Mouse (Mus musculus) thymus, postnatal 25 days (tissue): ENCODE measurements around the gene Slc16a5.

Experiments used
- DNase-seq: peaks from one replicate; pipeline ENCODE4 v3.0.0; 2022

The Slc16a5 gene

DNA sequence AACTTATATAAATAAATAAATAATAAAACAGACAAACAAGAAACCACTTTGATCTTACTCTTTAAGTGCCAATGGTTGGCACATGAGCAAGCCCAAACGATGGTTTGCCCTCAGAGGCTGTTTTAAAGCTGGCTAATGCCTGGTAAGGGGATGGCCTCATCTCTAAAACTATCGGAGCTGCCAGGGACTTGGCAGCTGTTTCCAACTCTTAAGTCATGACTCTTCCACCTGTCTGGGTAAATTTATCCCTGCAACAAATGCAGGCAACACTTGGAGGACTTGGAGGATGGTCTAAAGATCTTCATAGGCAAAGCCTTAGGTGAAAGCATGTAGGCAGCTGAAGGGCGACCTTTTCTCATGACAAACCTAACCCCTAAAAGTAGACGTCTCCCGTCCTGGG, 54.7 kb downstream of the Slc16a5 start:
- no peak for DNase-seq

DNA sequence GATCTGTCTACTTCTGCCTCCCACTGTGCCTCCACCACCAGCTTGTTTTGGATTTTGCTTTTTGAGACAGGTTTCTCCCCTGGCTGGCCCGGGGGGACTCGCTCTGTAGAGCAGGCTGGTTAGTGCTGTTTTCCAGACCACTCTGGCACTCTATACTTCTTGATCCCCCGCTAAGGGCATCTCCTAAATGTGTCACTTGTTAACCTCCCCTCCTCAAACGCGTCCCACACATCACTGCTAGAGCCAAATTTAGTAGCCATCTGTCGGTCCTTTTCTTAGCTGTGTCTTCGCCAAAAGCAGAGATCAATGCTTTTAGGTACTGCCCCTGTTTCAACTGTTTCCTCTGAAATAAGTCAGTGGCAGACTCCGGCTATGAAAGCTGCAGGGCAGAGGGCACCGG, 56.4 kb downstream of the Slc16a5 start:
- DNase-seq: no peak

DNA sequence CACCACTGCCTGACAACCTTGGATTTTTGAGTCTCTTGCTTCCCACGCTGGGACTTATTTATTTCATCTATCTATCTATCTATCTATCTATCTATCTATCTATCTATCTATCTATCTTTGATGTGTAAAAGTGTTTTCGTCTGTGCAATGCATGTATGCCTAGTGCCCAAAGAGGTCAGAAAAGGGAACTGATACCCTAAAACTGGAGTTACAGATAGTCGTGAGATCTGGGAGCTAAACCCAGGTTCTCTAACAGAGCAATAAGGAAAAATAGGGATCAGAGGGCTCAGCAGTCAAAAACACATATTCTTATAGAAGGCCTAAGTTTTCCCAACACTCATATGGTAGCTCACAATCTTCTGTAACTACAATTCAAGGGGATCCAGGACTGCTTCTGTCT, 57.3 kb downstream of the Slc16a5 start:
- DNase-seq: no peak

DNA sequence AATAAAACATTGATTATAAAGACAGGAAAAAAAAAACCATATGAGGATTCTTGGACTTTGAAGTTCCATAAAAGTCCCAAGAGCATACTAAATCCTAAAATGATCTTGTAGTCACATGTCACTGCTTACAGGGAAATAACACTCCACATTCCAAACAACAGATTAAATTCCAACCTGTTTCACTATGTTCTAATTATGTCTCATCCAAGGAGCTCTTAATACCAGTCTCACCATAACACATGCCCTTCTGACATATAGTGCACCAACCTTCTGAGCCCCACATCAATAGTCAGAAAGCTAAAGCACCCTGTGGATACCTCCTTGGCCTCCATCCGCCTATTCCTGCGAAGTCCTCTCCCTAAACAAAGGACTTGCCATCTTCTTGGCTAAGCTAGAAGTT, 57.9 kb downstream of the Slc16a5 start:
- DNase-seq: no peak

DNA sequence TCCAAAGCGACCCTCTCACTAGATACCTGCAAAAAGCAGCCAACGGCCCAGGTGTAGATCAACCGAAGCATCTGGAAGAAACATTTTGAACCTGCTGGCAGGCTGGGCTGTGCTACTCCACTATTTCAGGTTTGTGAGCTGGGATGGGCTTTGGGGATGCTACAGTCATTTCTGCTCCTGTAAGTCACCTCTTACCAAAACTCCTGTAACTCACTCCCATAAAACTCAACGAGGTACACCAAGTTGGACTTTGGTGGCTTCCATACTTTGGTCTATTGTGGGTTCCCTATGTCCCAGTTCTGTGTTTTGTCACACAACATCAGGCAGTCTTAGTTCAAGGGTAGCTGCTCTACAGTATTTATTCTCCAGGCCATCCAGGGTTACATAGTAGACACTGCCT, 58.8 kb downstream of the Slc16a5 start:
- no peak for DNase-seq

DNA sequence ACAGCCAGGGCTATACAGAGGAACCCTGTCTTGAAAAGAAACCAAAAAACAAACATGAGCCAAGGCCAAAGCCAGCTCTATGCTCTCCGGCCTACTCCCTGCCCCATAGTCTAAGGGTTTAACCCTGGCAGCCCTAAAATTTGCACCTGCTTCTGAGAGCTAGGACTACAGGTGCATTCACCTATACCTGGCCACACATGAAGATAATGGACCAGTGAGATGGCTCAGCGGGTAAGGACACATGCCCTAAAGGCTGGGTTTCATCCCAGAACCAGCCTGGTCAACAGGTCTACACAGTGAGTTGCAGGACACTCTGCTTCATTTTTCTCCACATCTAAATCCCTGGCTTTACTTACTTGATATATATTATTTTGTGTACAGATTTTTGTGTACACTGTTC, 60.0 kb downstream of the Slc16a5 start:
- no peak for DNase-seq

DNA sequence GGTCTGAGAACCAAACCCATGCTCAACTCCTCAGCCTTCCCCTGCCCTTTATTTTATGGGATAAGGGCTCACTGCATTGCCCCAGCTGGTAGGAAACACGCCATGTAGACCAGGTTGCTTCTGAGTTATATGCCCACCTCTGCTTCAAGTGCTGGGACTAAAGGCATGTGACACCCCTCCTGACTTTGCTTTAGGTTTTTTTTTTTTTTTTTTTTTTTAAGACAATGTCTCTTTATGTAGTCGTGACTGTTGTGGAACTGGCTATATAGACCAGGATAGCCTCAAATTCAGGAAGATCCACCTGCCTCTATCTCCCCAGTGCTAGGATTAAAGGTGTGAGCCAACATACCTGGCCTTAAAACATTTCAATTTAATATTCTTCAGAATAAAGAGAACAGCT, 60.4 kb downstream of the Slc16a5 start:
- DNase-seq: no peak
